Mouse (Mus musculus) hindbrain, embryonic 16.5 days (tissue): Measurements from ENCODE around the gene Pkd1l1. TPM values are rescaled to one million over a fixed set of nuclear protein-coding genes. Genes with fewer than 3 reads are reported as not detected.

Source experiments
- ATAC-seq: fragments of 200-750 bp; cut with Nextera tagmentation; 2 replicates; pipeline ENCODE4 v1.8.0; 2017; ENCODE audit warnings: moderate TSS enrichment, moderate library complexity
- H3K27ac ChIP-seq: fragments of 300-500 bp; sonication (generic); 2 replicates; pipeline ENCODE4 v1.5.1; 2014; ENCODE audit warnings: low read depth, mild to moderate bottlenecking, control low read depth, low read length, moderate library complexity
- H3K27me3 ChIP-seq: fragments of 300-500 bp; sonication (generic); replicated peaks from 2 replicates; pipeline ENCODE4 v1.6.1; 2014; ENCODE audit warnings: low read length; ENCODE audit not compliant: control insufficient read depth, insufficient read depth
- H3K36me3 ChIP-seq: fragments of 300-500 bp; sonication (generic); 2 replicates; pipeline ENCODE4 v1.6.1; 2014; ENCODE audit warnings: mild to moderate bottlenecking, low read length, moderate library complexity, mixed read lengths; ENCODE audit not compliant: control insufficient read depth, insufficient read depth
- H3K4me1 ChIP-seq: fragments of 300-500 bp; sonication (generic); 2 replicates; pipeline ENCODE4 v1.6.1; 2014; ENCODE audit warnings: low read depth, low read length; ENCODE audit not compliant: control insufficient read depth, insufficient read depth
- H3K4me2 ChIP-seq: fragments of 300-500 bp; sonication (generic); 2 replicates; pipeline ENCODE4 v1.6.1; 2014; ENCODE audit warnings: mild to moderate bottlenecking, low read length, control low read depth, moderate library complexity
- H3K4me3 ChIP-seq: fragments of 300-500 bp; sonication (generic); 2 replicates; pipeline ENCODE4 v1.5.1; 2014; ENCODE audit warnings: mild to moderate bottlenecking, low read length, control low read depth, moderate library complexity
- H3K9ac ChIP-seq: fragments of 300-500 bp; sonication (generic); 2 replicates; pipeline ENCODE4 v1.6.1; 2014; ENCODE audit warnings: low read depth, mild to moderate bottlenecking, control low read depth, low read length, moderate library complexity
- H3K9me3 ChIP-seq: fragments of 300-500 bp; sonication (generic); 2 replicates; pipeline ENCODE4 v1.6.1; 2014; ENCODE audit warnings: mild to moderate bottlenecking, low read length, moderate library complexity; ENCODE audit not compliant: control insufficient read depth
- WGBS: fragments of 180-500 bp; shearing (Covaris S2); extraction: QIAGEN DNeasy Blood & Tissue Kit; methylation state at CpG from one replicate; pipeline ENCODE4 v1.1.7; 2014; 5-methylcytosine and 5-hydroxymethylcytosine counted together
- polyA plus RNA-seq: library from polyadenylated mRNA; unstranded; fragments of >200 nt; fragmentation: Nextera tagmentation; extraction: Ambion mirVana; gene quantifications from 2 replicates; pipeline ENCODE4 v1.2.1, GENCODE M21; 2015

Gene Pkd1l1
- polyA plus RNA-seq, 1 experiment from 2014 or later, result 0.25 TPM

DNA sequence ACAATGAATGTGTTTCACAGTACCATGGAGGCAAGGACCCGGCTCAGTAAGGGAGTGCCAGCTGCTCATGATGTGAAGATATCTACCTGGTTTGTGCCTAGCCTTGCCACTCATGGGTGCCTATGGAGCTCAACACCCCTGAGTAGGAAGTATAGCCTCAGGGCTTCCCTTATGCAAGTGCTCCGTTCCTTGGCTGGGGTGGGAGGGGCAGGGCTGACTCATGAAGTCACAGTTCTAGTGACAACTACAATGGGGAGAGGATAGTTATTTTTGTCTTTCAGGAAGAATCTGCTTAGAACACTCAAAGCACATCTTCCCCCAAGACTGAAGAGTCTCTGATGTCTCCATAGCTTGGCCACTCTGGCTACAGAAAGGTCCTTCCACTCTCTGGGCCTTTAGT, 125.4 kb downstream of the Pkd1l1 start:
- Histone ChIP-seq H3K4me2 (no peak overlapping the region), H3K27ac (no peak overlapping the region), H3K9ac (no peak overlapping the region), H3K4me1 (no peaks in the 10 kb centered on the region), H3K9me3 (no peaks in the 10 kb centered on the region), H3K27me3 (no peaks in the 10 kb centered on the region), H3K4me3 (no peak overlapping the region), H3K36me3 (no peaks in the 10 kb centered on the region)
- 88% methylated on average over 2 of the region's 2 CpGs for whole genome bisulfite sequencing
- ATAC-seq, result no peak

GRCm38 (mm10) chr11:8836176-8836575, 136.9 kb downstream of the Pkd1l1 start:
- no peaks in the 10 kb centered on the region; the same call in 1 of the 2 replicates for H3K9me3 ChIP-seq
- no peaks in the 10 kb centered on the region for H3K27me3 ChIP-seq
- H3K4me3 ChIP-seq, result no peak overlapping the region
- no peak overlapping the region for H3K9ac ChIP-seq
- no peak overlapping the region for H3K4me2 ChIP-seq
- H3K27ac ChIP-seq, result no peak overlapping the region
- H3K36me3 ChIP-seq, result no peaks in the 10 kb centered on the region
- WGBS, result 92% methylated on average over 6 of the region's 6 CpGs
- no peaks in the 10 kb centered on the region for H3K4me1 ChIP-seq
- no peak for ATAC-seq

GRCm38 (mm10) chr11:8834121-8834520, 138.9 kb downstream of the Pkd1l1 start:
- ATAC-seq, result no peak

GRCm38 (mm10) chr11:8830551-8830950, 142.5 kb downstream of the Pkd1l1 start:
- H3K36me3 ChIP-seq, result no peaks in the 10 kb centered on the region
- H3K4me2 ChIP-seq, result no peak overlapping the region
- no peak overlapping the region for H3K4me3 ChIP-seq
- H3K9ac ChIP-seq, result no peak overlapping the region
- 75% methylated on average over 4 of the region's 4 CpGs for WGBS
- H3K27ac ChIP-seq, result no peak overlapping the region
- no peaks in the 10 kb centered on the region for H3K27me3 ChIP-seq
- ATAC-seq, result no peak
- H3K9me3 ChIP-seq, result no peaks in the 10 kb centered on the region
- no peaks in the 10 kb centered on the region for H3K4me1 ChIP-seq

More at GRCm38 (mm10) chr11:8834121-8834520, 138.9 kb downstream of the Pkd1l1 start:
- Histone ChIP-seq H3K27ac (no peak overlapping the region), H3K4me1 (no peaks in the 10 kb centered on the region), H3K4me3 (no peak overlapping the region), H3K36me3 (no peaks in the 10 kb centered on the region), H3K27me3 (no peaks in the 10 kb centered on the region), H3K9me3 (no peaks in the 10 kb centered on the region; the same call in 1 of the 2 replicates), H3K4me2 (no peak overlapping the region), H3K9ac (no peak overlapping the region)
- 88% methylated on average over 4 of the region's 4 CpGs for WGBS

DNA sequence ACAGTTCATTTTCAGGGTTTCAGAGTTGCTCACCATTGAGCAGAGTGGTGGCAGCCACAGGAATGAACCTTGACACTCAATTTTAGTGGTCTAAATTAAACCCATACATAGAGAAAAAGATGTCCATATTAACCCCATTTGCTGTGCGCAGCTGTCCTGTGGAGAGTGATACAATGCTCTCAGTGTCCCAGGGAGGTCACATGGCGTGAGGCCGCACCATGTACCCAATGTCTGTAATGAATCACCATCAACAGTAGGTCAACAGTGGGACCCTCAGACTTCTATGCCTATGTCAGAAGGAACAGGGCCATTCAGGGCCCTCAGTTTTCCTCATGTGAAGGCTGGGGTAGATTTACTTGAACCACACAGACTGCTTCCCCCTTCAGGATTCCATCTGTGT, 143.5 kb downstream of the Pkd1l1 start:
- no peaks in the 10 kb centered on the region for H3K4me1 ChIP-seq
- no peak overlapping the region for H3K4me2 ChIP-seq
- 73% methylated on average over 3 of the region's 3 CpGs for WGBS
- no peak for ATAC-seq
- no peak overlapping the region for H3K9ac ChIP-seq
- no peaks in the 10 kb centered on the region for H3K27me3 ChIP-seq
- no peak overlapping the region for H3K27ac ChIP-seq
- no peaks in the 10 kb centered on the region for H3K36me3 ChIP-seq
- no peaks in the 10 kb centered on the region for H3K9me3 ChIP-seq
- H3K4me3 ChIP-seq, result no peak overlapping the region

DNA sequence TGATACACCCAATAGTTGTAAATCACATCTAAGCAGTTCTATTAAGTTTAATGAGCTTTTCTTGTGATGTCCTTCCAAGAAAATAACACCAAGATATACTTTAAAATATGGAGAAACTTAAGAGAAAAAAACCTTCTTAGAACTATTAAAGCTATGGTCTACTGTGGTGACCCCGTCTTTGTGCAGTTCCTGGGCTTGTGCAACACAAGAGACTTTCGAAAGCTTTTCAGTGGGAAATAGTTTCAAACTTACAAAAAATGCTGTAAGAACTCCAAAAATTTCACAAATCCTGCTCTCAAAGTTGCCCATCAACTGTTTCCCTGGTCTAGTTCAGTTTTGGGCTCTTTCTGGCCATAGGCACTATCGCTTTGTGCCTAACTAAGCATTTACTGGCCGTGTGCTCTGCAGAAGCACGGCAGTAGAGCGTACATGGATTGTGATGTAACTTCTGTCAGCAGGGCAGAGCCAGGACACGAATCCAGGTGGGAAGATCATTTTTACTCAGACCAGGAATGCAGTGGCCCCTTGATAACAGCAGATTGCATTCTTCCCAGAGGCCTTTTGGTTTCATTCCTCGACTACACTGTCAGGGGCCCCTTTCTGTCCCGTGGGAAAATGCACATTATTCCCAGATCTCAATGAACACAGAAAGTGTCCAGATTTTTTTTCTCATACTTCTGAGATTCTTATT, 144.1 kb downstream of the Pkd1l1 start:
- ATAC-seq, result no peak
- WGBS, result 83% methylated on average over 9 of the region's 9 CpGs
- no peaks in the 10 kb centered on the region for H3K36me3 ChIP-seq

DNA sequence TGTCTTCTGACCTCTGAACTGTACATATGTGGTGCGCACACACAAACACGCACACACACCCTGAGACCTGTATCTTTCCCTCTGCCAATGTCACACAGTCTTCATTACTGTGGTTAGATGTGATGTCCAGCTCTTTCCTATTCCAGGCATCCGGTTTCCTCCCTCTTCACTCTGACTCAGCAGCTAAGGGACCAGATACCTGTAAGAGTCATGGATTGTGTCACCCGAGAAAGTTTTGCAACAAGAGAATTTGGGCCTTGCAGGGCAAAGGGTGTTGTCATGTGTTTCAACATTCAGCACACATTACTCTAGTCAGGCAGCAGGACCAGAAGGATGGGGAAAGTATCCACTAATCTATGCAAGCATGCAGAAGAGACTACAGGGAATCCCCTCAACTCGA, 146.5 kb downstream of the Pkd1l1 start:
- WGBS, result 88% methylated on average over 5 of the region's 5 CpGs
- no peak overlapping the region for H3K9ac ChIP-seq
- no peak overlapping the region for H3K4me3 ChIP-seq
- H3K4me1 ChIP-seq, result no peaks in the 10 kb centered on the region
- H3K27ac ChIP-seq, result no peak overlapping the region
- no peaks in the 10 kb centered on the region for H3K36me3 ChIP-seq
- no peak for ATAC-seq
- H3K4me2 ChIP-seq, result no peak overlapping the region
- H3K9me3 ChIP-seq, result no peaks in the 10 kb centered on the region
- no peaks in the 10 kb centered on the region for H3K27me3 ChIP-seq

More for the DNA sequence above, 144.1 kb downstream of the Pkd1l1 start:
- no peaks in the 10 kb centered on the region for H3K27me3 ChIP-seq
- no peak overlapping the region for H3K4me2 ChIP-seq
- no peaks in the 10 kb centered on the region for H3K9me3 ChIP-seq
- H3K4me1 ChIP-seq, result no peaks in the 10 kb centered on the region
- H3K4me3 ChIP-seq, result no peak overlapping the region
- H3K9ac ChIP-seq, result no peak overlapping the region
- no peak overlapping the region for H3K27ac ChIP-seq

GRCm38 (mm10) chr11:8826046-8826445, 147.0 kb downstream of the Pkd1l1 start:
- Histone ChIP-seq H3K4me3 (no peak overlapping the region), H3K4me1 (no peaks in the 10 kb centered on the region), H3K27ac (no peak overlapping the region), H3K4me2 (no peak overlapping the region), H3K9me3 (no peaks in the 10 kb centered on the region), H3K27me3 (no peaks in the 10 kb centered on the region), H3K36me3 (no peaks in the 10 kb centered on the region), H3K9ac (no peak overlapping the region)
- no peak for ATAC-seq
- WGBS, result 67% methylated on average over 3 of the region's 3 CpGs

DNA sequence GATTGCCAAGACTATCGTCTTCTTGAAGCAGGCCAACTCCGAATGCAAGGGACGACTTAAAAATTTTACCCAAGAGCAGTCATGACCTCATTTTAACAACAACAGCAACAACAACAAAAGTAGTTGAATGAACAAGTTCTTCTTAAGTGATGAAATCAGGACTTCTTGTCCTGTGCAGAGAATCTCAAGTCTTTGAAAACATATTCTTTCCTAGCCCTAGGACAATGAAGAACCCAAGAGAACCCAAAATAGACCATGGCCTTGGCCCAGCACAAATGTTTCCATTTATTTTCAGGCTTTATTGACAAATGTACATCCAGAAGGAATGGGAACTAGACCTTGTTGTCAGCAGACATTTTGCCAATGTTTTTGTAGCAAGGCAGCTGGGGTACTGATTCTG, 147.7 kb downstream of the Pkd1l1 start:
- H3K9me3 ChIP-seq, result no peaks in the 10 kb centered on the region
- H3K27me3 ChIP-seq, result no peaks in the 10 kb centered on the region
- no peak for ATAC-seq
- H3K27ac ChIP-seq, result no peak overlapping the region
- H3K36me3 ChIP-seq, result no peaks in the 10 kb centered on the region
- 95% methylated on average over 3 of the region's 3 CpGs for WGBS
- H3K4me2 ChIP-seq, result no peak overlapping the region
- H3K9ac ChIP-seq, result no peak overlapping the region
- H3K4me3 ChIP-seq, result no peak overlapping the region
- H3K4me1 ChIP-seq, result no peaks in the 10 kb centered on the region
